Mouse (Mus musculus) left cerebral cortex, adult 8-10 months (tissue): ENCODE data around the gene Myo19. TPM values are rescaled to one million over a fixed set of nuclear protein-coding genes. Genes with fewer than 3 reads are reported as not detected.
A peak's percentile ranks its signal among the peaks of the same experiment; 100 is the strongest.

Source experiments
- DNase-seq, 2 experiments: peaks; one replicate each; pipeline ENCODE4 v3.0.0; 2022; ENCODE audit warnings: low spot score in 2 of 2
- total RNA-seq, 4 experiments: library from RNA; stranded (reverse); gene quantifications; 2 replicates each; pipeline ENCODE4 v1.2.4; 2022

Gene Myo19
- total RNA-seq, 4 experiments from 2014 or later, result 9.5 to 13.9 (median 11.7) TPM

DNA sequence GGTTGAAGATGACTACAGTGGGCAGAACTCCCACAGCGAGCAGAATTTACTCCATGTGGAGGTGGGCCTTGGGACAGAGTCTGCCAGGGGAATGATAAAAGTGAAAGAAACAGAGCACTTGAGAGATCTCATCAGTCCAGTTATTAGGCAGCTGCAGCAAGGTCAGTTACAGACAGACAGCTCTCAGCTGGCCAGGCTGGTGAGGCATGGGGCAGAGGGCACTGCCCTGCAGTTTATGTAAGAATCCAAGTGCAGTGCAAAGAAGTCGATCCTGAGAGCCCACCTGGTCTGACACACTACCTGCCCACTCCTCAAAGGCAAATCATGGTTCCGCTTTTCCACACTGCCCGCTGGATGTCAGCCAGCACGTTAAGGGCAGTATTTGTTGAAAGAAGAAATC is 6.3 kb downstream of the Myo19 start:
- no peak for DNase-seq

GRCm38 (mm10) chr11:84886767-84887511 is 7.0 kb downstream of the Myo19 start:
- DNase-seq, result no peak

DNA sequence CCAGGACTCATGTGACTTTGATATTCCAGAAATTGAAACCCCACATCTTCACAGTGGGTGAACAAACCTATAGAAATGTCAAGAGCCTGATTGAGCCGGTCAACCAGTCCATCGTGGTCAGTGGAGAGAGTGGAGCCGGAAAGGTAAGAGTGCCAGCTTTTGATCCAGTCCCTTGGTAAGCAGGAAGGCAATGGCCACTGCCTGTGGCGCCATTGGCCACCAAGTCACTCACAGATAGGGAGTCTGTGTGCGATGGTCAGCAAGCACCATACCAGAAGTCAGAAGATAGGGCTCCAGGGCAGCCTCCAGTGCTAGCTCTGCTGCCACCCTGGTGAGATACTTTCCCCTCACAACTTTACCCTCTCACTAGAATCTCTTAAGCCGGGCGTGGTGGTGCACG is 8.1 kb downstream of the Myo19 start:
- no peak for DNase-seq

- DNase-seq, result no peak
Measured at GRCm38 (mm10) chr11:84889492-84889891, 9.5 kb downstream of the Myo19 start.

DNA sequence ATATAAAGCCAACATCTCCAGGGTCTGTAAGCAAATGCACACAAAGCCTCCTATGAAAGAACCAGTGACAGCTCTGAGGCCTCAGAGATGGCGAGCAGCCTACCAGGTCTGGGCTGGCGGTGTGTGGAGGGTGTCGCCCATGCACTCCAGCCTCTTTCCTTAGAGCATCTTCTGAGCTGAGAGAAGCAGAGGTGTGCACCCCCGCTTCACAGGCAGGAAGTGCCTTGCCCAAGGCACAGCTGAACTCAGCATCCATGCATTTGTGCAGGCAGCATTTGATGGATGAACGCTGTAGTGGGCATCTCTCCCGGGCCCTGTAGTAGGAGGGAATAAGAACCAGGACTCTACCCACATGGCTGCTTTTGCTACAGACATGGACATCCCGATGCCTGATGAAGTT is 11.8 kb downstream of the Myo19 start:
- no peak for DNase-seq

- no peak for DNase-seq
Measured at GRCm38 (mm10) chr11:84893113-84893512, 13.2 kb downstream of the Myo19 start.

DNA sequence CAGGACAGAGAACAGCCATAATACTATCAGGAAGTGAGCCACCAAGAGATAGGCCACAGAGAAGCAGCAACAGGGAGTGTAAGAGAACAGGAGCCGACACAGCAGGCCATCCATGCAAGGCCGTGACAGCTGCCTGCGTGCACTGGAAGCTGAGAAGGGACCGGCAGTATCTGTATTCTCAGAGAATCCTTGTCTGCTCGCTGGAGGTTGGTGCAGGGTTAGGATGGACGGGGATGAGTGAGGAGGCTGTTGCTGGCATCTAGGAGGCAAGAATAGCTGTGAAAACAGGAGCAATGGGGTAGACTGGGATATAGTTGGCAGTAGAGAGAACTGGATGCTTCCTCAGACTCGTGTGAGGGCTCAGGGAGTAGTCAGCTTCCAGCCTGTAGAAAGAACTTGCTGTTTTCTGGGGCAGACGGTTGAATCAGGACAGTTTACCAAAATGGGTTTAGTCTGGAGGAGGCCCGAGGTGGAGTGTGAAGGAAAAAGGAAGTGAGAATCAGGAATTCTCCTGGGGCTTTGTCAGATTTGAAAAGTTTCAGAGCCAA is 24.7 kb downstream of the Myo19 start:
- peak in 1 of 2 experiments; percentile 46 for DNase-seq

DNA sequence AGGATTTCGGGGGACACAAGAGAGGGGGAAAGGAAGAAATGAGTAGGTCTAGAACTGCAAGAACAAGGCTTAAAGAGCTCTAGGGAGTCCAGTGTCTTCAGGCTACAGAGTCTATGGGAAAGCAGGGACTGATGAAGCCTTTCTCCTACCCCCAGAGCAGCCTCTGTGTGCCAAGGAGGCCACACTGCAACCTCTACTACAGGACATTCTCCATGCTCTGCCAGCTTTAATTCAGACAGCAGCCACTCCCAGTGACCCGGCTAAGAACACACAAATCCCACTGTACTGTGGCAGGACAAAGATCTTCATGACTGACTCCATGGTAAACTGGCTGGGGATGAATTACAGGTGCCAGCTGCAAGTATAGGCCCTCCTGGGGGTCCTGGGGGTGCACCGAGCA is 27.1 kb downstream of the Myo19 start:
- DNase-seq, result no peak

DNA sequence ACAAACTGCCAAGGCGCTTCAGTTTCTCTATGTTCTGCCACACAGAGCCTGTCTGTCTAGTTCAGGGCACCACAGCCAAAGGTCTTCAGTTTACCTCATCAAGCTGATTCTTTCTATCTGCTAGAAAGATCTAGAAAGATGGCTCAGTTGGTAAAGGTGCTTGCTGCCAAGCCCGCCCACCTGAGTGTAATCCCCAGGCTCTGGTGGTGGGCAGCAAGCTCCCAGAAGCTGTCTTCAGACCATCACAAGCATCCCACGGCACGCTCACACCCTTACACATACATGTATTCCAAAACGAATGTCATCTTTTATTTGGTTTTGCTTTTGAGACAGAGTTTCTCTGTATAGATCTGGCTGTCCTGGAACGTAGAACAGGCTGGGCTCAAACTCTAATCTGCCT is 28.5 kb downstream of the Myo19 start:
- DNase-seq, result peak in 1 of 2 experiments; percentile 47

DNA sequence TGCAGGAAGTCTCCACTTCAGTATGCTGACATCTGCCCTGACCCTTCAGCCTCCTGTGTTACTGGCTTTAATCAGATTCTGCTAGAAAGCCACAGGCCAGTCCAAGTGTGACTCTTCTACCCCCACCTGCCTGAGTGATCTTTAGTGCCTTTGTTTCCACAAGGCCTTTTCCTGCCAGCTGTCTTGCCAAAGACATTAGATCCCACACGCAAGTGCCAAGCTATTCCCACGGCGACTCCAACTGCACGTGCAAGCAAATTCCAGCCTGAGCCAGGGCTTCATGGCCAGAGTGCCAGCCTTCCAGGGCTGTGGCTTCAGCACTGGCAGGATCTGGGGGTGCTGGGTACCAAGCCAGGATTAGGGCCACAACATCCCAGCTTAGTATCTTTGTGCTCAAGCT is 30.5 kb downstream of the Myo19 start:
- no peak for DNase-seq

DNA sequence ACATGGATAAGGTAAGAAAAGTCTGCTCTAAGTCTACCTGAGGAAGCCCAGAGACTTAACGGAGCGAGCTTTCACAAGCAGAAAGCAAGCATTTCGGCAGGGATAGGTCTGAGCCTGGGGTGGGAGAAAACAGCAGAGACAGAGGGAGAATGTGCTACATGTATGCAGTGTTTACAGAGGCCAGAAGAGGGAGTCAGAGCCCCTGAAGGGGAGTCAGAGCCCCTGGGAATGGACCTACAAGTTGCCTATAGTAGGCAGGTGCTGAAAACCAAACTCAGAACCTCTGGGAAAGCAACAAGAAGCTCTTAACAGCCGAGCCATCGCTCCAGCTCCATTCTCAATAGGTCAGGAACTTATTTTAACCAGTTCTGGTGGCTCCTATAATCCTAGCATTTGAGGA is 34.7 kb downstream of the Myo19 start:
- no peak for DNase-seq

- peak; percentile 73 to 87 for DNase-seq
Measured at GRCm38 (mm10) chr11:84916053-84916702, 36.2 kb downstream of the Myo19 start, which contains the start of gene Znhit3. Gene Znhit3, minus strand, starts transcription at chr11:84916366.

GRCm38 (mm10) chr11:84916703-84917300 is 36.9 kb downstream of the Myo19 start:
- DNase-seq, result no peak

DNA sequence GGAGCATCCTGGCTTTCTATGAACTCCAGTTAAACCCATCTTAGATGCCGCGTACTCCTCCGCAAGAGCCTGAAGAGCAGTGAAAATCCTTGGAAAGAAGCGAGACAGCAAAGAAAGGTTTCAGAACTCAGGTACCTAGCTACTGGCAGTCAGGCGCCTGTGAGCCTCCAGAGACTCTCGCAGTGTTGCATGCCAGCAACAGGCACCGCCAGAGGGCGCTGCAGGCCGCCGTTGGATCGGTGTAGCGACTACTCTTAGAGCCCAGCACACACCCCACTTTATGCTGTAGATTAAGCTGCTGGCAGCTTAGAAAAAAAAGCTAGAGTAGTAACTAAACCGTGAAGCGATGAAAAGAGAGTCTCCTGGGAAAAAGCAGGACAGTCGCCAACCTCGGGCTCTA is 38.5 kb downstream of the Myo19 start:
- peak; percentile 46 to 87 for DNase-seq

DNA sequence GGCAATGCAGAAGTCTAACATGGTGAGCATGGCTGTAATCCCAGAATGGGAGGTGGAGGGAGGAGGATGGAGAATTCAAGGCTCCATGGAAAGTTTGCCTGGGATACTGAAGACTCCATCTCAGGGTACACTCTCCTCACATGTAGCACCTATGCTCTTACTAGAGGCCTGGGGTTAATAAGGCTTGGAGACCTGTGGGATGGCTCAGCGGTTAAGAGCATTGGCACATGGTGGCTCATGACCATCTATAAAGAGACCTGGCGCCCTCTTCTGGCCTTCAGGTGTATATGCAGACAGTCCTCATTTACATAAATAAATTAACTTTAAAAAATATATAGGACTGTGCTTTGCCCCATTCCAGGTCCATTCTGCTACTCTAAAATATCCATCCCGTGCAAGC is 39.3 kb downstream of the Myo19 start:
- DNase-seq, result no peak

- no peak for DNase-seq
Measured at GRCm38 (mm10) chr11:84919951-84920350, 40.0 kb downstream of the Myo19 start.

- DNase-seq, result no peak
Measured at GRCm38 (mm10) chr11:84920981-84921380, 41.0 kb downstream of the Myo19 start.

GRCm38 (mm10) chr11:84932261-84932660 is 52.3 kb downstream of the Myo19 start:
- no peak for DNase-seq

GRCm38 (mm10) chr11:84939508-84940053 is 59.6 kb downstream of the Myo19 start:
- DNase-seq, result peak in 1 of 2 experiments; percentile 68

DNA sequence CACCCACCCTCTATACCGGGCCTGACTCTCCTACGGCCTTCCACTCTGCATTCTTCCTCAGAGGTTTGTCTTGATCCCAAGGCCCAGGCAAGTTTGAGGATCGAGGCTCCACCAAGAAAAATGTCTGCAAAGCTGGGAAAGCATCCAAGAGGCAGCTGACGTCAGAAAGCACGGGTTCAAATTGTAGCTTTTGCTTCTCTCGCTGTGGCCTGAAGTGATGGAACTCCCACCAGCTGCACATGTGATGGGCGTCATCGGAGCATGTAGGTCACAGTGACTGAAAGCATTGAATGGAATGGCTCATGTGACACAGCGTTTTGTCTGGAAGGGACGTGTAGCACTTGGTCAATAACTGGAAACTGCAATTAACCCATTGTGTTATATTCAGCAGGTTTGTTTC is 60.2 kb downstream of the Myo19 start:
- DNase-seq, result no peak

DNA sequence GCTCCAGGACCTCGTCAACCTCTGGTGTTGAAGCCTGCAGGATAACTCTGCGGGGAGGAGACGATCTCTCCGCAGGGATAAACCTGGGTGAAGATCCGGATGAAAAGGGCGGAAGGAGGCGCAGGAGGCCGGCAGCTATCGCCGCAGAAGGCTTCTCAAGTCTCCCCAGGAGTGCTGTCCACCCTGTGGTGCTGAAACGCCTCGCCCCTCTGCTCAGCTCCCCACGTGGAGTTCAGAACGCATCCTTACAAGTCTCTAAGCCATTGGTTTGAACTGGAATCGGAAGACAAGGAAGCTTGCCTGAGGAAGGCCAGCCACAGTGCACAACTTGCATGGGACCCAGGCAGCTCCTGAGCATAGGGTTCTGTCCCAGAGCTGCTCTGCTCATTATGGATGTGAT is 64.0 kb downstream of the Myo19 start:
- no peak for DNase-seq
